Mouse (Mus musculus): ENCODE measurements around the gene Hs3st3b1.

Gene Hs3st3b1

GRCm38 (mm10) chr11:63878616-63879015 is 43.5 kb downstream of the Hs3st3b1 start:
- no peak for DNase-seq

GRCm38 (mm10) chr11:63862746-63863145 is 59.3 kb downstream of the Hs3st3b1 start:
- no peak for DNase-seq

- no peak for DNase-seq
Observed at GRCm38 (mm10) chr11:63861982-63862381, 60.1 kb downstream of the Hs3st3b1 start.

GRCm38 (mm10) chr11:63851041-63851730 is 70.9 kb downstream of the Hs3st3b1 start:
- DNase-seq, result no peak

- DNase-seq, result no peak
Observed at GRCm38 (mm10) chr11:63850261-63850660, 71.8 kb downstream of the Hs3st3b1 start.

- no peak for DNase-seq
Observed at GRCm38 (mm10) chr11:63845379-63845778, 76.7 kb downstream of the Hs3st3b1 start.

- no peak for DNase-seq
Observed at GRCm38 (mm10) chr11:63844701-63845100, 77.4 kb downstream of the Hs3st3b1 start.

GRCm38 (mm10) chr11:63837526-63837925 is 84.6 kb downstream of the Hs3st3b1 start:
- no peak for DNase-seq
